Mouse (Mus musculus) kidney, postnatal 0 days (tissue): ENCODE measurements around the gene Plch2. TPM values are rescaled to one million over a fixed set of nuclear protein-coding genes. Genes with fewer than 3 reads are reported as not detected.

Experiments used
- ATAC-seq: fragments of 200-750 bp; cut with Nextera tagmentation; replicated peaks from 2 replicates; pipeline ENCODE4 v1.8.0; 2017; ENCODE audit warnings: low read depth, moderate number of reproducible peaks, moderate TSS enrichment, moderate library complexity; ENCODE audit not compliant: low FRiP score
- DNase-seq: peaks from one replicate; pipeline ENCODE4 v3.0.0-alpha.2; 2016; ENCODE audit warnings: low spot score
- H3K27ac ChIP-seq: fragments of 300-500 bp; sonication (generic); 2 replicates; pipeline ENCODE4 v1.5.1; 2014; ENCODE audit warnings: mild to moderate bottlenecking
- H3K27me3 ChIP-seq: fragments of 300-500 bp; sonication (generic); 2 replicates; pipeline ENCODE4 v1.6.1; 2014; ENCODE audit warnings: low read length, mixed read lengths; ENCODE audit not compliant: insufficient read depth
- H3K36me3 ChIP-seq: fragments of 300-500 bp; sonication (generic); 2 replicates; pipeline ENCODE4 v1.6.1; 2014; ENCODE audit warnings: low read length, mixed read lengths; ENCODE audit not compliant: insufficient read depth
- H3K4me1 ChIP-seq: fragments of 300-500 bp; sonication (generic); replicated peaks from 2 replicates; pipeline ENCODE4 v1.6.1; 2014; ENCODE audit warnings: antibody characterized with exemption, low read length, mixed read lengths; ENCODE audit not compliant: insufficient read depth
- H3K4me2 ChIP-seq: fragments of 300-500 bp; sonication (generic); 2 replicates; pipeline ENCODE4 v1.6.1; 2014; ENCODE audit warnings: mild to moderate bottlenecking, low read length, moderate library complexity, mixed read lengths
- H3K4me3 ChIP-seq: fragments of 300-500 bp; sonication (generic); replicated peaks from 2 replicates; pipeline ENCODE4 v1.5.1; 2014; ENCODE audit warnings: low read depth, low read length
- H3K9ac ChIP-seq: fragments of 300-500 bp; sonication (generic); 2 replicates; pipeline ENCODE4 v1.6.1; 2014; ENCODE audit warnings: low read depth, low read length
- H3K9me3 ChIP-seq: fragments of 300-500 bp; sonication (generic); replicated peaks from 2 replicates; pipeline ENCODE4 v1.6.1; 2016; ENCODE audit warnings: low read length, inconsistent platforms, mixed read lengths
- CTCF ChIP-seq: IDR thresholded peaks from 2 replicates; pipeline ENCODE4 v1.5.1; 2016; ENCODE audit warnings: antibody characterized with exemption, low read depth, mild to moderate bottlenecking, moderate library complexity
- WGBS: fragments of 180-500 bp; shearing (Covaris S2); extraction: QIAGEN DNeasy Blood & Tissue Kit; methylation state at CpG from one replicate; pipeline ENCODE4 v1.1.7; 2014; 5-methylcytosine and 5-hydroxymethylcytosine counted together
- polyA plus RNA-seq: library from polyadenylated mRNA; unstranded; fragments of >200 nt; fragmentation: Nextera tagmentation; extraction: Ambion mirVana; gene quantifications from 2 replicates; pipeline ENCODE4 v1.2.1, GENCODE M21; 2015

Plch2 gene
- polyA plus RNA-seq, 1 experiment from 2014 or later = 2.3 TPM

DNA sequence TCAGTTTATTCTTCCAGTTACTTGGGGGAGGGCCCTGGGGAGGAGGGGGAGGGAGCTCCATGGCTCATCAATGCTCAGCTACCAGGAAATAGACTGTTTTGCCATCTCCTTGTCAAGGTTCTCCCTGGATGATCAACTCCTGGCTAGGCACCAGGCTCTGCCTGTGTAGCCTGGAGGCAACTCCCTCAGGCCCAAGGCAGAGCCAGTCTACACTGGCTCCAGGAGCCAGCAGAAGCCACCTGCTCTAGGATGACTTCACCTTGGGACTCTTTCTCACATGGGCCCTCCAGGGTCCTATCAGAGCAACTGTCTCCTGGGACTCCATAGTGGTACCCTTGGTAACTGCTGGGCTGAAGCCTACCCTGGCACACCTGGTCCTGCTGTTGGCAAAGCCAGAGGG is 48.5 kb downstream of the Plch2 start:
- Histone ChIP-seq H3K4me3 (no peak overlapping the region), H3K9me3 (no peaks in the 10 kb centered on the region), H3K27me3 (no peaks in the 10 kb centered on the region), H3K27ac (no peak overlapping the region), H3K4me2 (no peak overlapping the region), H3K36me3 (no peaks in the 10 kb centered on the region), H3K9ac (no peak overlapping the region), H3K4me1 (no peaks in the 10 kb centered on the region)
- TF ChIP-seq CTCF = no peak
- ATAC-seq (no peak), DNase-seq (no peak)

DNA sequence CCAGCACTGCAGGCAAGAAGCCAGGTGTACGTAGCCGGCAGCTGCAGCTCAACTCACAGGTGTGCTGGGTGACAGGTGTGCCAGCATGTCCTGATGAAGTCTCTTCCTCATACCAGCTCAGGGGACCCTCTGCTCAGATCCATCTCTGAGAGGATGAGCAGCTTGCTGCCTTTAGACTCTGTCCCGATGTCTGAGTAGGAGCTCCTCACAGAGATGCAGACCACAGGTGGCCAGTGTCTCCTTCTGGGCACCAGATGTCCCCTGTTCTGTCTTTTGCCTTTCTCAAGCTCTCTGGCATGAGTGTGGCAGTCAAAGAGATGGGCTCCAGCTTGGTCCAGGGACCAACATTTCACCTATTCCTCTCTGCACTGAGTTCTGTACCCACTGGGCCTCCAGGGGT is 48.9 kb downstream of the Plch2 start:
- no peaks in the 10 kb centered on the region for H3K36me3 ChIP-seq
- H3K27me3 ChIP-seq = no peaks in the 10 kb centered on the region
- no peaks in the 10 kb centered on the region for H3K9me3 ChIP-seq
- no peak overlapping the region for H3K4me3 ChIP-seq
- 87% methylated on average over 3 of the region's 3 CpGs for WGBS
- ATAC-seq (no peak), DNase-seq (no peak)
- TF ChIP-seq CTCF = no peak
- no peak overlapping the region for H3K4me2 ChIP-seq
- H3K27ac ChIP-seq = no peak overlapping the region
- H3K9ac ChIP-seq = no peak overlapping the region
- H3K4me1 ChIP-seq = no peaks in the 10 kb centered on the region

DNA sequence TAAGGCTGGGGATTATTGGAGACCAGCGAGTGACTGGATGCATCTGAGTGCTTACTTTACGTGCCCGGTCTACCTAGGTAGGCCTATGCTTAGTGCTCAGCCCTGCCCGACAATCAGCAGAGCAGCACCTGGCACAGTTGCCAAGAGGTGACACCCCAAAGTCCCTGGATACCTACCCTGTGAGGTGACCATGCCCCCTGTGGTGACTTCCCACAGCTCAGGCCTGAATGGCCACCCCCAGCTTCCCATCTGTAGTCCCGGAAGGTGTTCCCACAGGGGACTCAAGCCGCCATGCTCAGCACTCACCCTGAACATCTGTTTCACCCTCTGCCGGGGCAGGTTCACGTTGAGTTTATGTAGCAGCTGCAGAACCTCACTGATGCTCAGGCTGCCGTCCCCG is 50.3 kb downstream of the Plch2 start:
- no peak for DNase-seq
- H3K36me3 ChIP-seq = no peaks in the 10 kb centered on the region
- WGBS = 53% methylated on average over 10 of the region's 10 CpGs
- no peak for TF ChIP-seq CTCF
- no peak for ATAC-seq
- no peaks in the 10 kb centered on the region for H3K4me1 ChIP-seq
- no peaks in the 10 kb centered on the region for H3K27me3 ChIP-seq
- H3K9ac ChIP-seq = no peak overlapping the region
- H3K27ac ChIP-seq = no peak overlapping the region
- no peak overlapping the region for H3K4me3 ChIP-seq
- H3K4me2 ChIP-seq = no peak overlapping the region
- H3K9me3 ChIP-seq = no peaks in the 10 kb centered on the region

DNA sequence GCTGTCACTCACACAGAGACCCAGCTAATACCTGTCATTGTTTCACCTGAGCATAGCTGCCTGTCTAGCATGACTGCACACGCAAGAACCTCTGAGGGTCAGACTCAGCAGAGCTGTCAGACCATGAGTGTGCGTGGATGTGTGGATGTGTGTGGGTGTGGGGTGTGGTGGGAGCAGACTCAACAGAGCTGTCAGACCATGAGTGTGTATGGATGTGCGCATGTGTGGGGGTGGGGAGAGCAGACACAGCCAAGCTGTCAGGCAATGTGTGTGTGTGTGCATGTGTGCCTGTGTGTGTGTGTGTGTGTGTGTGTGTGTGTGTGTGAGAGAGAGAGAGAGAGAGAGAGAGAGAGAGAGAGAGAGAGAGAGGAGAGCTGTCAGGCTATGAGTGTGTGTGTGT is 51.3 kb downstream of the Plch2 start:
- H3K27ac ChIP-seq = no peak overlapping the region
- TF ChIP-seq CTCF = no peak
- ATAC-seq = 0 out of 2 replicates have a peak, but pooled peaks have one; percentile 42
- DNase-seq = no peak
- no peaks in the 10 kb centered on the region for H3K27me3 ChIP-seq
- WGBS = 55% methylated on average over 3 of the region's 3 CpGs
- H3K4me3 ChIP-seq = no peak overlapping the region
- H3K4me2 ChIP-seq = no peak overlapping the region
- no peaks in the 10 kb centered on the region for H3K4me1 ChIP-seq
- no peak overlapping the region for H3K9ac ChIP-seq
- H3K9me3 ChIP-seq = no peaks in the 10 kb centered on the region
- no peaks in the 10 kb centered on the region for H3K36me3 ChIP-seq

DNA sequence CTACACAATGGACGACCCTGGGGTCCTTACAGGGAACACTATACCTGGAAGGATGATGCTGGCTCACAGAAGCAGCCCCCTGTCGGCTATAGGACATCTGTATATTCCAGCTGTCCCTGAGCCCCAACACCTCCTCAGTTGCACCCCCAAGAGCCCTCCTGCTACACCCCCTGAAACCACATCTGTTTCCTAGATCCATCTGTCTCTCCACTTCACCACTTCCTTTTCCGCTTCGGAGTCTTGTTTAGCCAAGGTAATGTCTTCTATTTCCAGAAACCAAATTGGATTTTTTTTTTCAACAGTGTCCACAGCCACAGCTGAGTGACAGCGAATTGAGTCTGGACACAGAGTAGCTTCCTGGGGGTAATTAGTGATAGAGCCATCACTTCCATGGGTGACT is 57.2 kb downstream of the Plch2 start:
- Histone ChIP-seq H3K4me2 (no peak overlapping the region), H3K4me1 (no peaks in the 10 kb centered on the region), H3K27me3 (no peaks in the 10 kb centered on the region), H3K27ac (no peak overlapping the region), H3K9ac (no peak overlapping the region), H3K4me3 (no peak overlapping the region), H3K36me3 (no peaks in the 10 kb centered on the region), H3K9me3 (no peaks in the 10 kb centered on the region)
- ATAC-seq = no peak
- no peak for DNase-seq
- 77% methylated on average over 5 of the region's 5 CpGs for WGBS
- no peak for TF ChIP-seq CTCF

DNA sequence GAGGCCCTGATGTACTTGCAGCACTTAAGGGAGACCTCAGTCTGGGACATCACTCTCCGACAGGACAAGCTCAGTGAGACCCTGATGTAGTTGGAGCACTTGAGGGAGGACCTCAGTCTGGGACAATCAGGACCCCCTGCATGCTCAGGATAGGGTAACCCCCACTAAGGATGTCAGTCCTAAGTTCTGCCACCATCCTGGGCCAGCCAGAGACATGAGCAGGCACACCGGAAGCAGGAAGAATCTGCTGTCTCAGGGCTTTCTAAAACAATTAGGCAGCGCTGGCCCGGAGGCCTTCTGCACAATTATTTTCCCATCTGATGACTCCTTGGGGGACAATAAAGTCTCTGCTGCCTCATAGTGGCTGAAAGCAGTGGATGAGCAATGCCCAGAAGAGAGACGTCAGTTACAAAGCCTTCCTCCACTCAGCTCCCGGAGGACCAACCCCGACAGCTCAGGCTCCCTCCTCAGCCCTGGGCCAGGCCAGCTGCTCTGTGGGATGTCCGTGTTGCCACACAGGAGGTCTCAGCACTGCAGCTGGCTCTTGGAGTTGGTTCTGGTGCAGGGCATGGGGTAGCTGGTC is 59.9 kb downstream of the Plch2 start:
- DNase-seq = peak; percentile 67

DNA sequence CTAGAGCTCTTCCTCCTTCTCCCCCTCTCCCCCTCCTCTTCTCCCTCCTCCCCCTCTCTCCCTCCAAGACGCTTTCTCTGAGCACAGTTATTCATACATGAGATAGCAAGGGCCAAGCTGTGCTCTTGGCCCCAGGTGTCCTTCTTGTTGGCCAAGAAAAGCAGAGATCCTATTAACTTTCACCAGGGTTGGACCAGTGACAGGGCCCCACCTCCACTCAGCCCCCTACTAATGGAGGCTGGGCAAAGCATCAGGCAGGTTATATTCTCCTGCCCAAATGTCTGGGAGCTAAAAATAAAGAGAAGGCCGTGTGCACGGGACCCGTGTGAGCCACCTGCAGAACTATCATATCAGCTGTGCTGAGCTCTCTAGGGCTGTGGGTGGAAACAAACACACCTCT is 61.7 kb downstream of the Plch2 start:
- 73% methylated on average over 4 of the region's 4 CpGs for WGBS
- Histone ChIP-seq H3K4me3 (no peak overlapping the region), H3K36me3 (no peaks in the 10 kb centered on the region), H3K4me2 (no peak overlapping the region), H3K27me3 (no peaks in the 10 kb centered on the region), H3K4me1 (no peaks in the 10 kb centered on the region), H3K27ac (no peak overlapping the region), H3K9ac (no peak overlapping the region), H3K9me3 (no peaks in the 10 kb centered on the region)
- TF ChIP-seq CTCF = no peak
- ATAC-seq (no peak), DNase-seq (no peak)

More for the DNA sequence above, 59.9 kb downstream of the Plch2 start:
- H3K36me3 ChIP-seq = no peaks in the 10 kb centered on the region
- H3K27ac ChIP-seq = no peak overlapping the region
- no peaks in the 10 kb centered on the region for H3K4me1 ChIP-seq
- no peaks in the 10 kb centered on the region for H3K9me3 ChIP-seq
- TF ChIP-seq CTCF = peak; percentile 47; the same call in 1 of the 2 replicates
- no peaks in the 10 kb centered on the region for H3K27me3 ChIP-seq
- 24% methylated on average over 8 of the region's 8 CpGs for WGBS
- H3K4me2 ChIP-seq = no peak overlapping the region
- ATAC-seq = no peak
- no peak overlapping the region for H3K4me3 ChIP-seq
- no peak overlapping the region for H3K9ac ChIP-seq
